Mouse (Mus musculus) CH12.LX (cell line): Measurements from ENCODE around the gene Dapk2. TPM values are rescaled to one million over a fixed set of nuclear protein-coding genes. Genes with fewer than 3 reads are reported as not detected.

Source experiments
- DNase-seq: peaks from one replicate; pipeline ENCODE4 v3.0.0-alpha.2; 2013; ENCODE audit errors: extremely low read depth
- H3K27ac ChIP-seq: 2 replicates; pipeline ENCODE4 v1.5.1; 2012; ENCODE audit warnings: low read depth, mild to moderate bottlenecking, control low read depth, moderate library complexity; ENCODE audit not compliant: insufficient read depth
- H3K27me3 ChIP-seq: replicated peaks from 2 replicates; pipeline ENCODE3; 2012; ENCODE audit warnings: inconsistent platforms
- H3K36me3 ChIP-seq, 2 experiments: replicated peaks in 1 of 2; 2 replicates each; pipeline versions ENCODE3 to v1.6.1; 2012; ENCODE audit warnings: inconsistent platforms in 1 of 2, low read length in 1 of 2, mild to moderate bottlenecking in 1 of 2, mixed read lengths in 1 of 2, moderate library complexity in 1 of 2; ENCODE audit not compliant: control insufficient read depth in 1 of 2, insufficient read depth in 1 of 2
- H3K4me1 ChIP-seq, 2 experiments: 2 replicates each; pipeline ENCODE4 v1.6.1; 2012; ENCODE audit warnings: inconsistent platforms in 1 of 2, moderate library complexity in 1 of 2; ENCODE audit not compliant: insufficient read depth in 2 of 2, control insufficient read depth in 1 of 2
- H3K4me2 ChIP-seq: 2 replicates; pipeline ENCODE4 v1.6.1; 2012; ENCODE audit warnings: low read depth, mild to moderate bottlenecking, control low read depth; ENCODE audit not compliant: poor library complexity, insufficient read depth, severe bottlenecking
- H3K4me3 ChIP-seq, 3 experiments: fragments of 150-350 bp in 1 of 3; sonication (generic) in 1 of 3; replicated peaks in 1 of 3; 2 replicates each; pipeline versions ENCODE3 to v1.5.1; 2011 to 2012; ENCODE audit warnings: low read depth in 2 of 3, low read length in 2 of 3, mild to moderate bottlenecking in 2 of 3, moderate library complexity in 2 of 3, control low read depth in 1 of 3, improper control_type of control experiment in 1 of 3, inconsistent platforms in 1 of 3, mixed read lengths in 1 of 3; ENCODE audit not compliant: poor library complexity in 1 of 3
- H3K79me2 ChIP-seq: replicated peaks from 2 replicates; pipeline ENCODE4 v1.6.1; 2012; ENCODE audit warnings: mild to moderate bottlenecking, moderate library complexity; ENCODE audit not compliant: control insufficient read depth, poor library complexity, insufficient read depth, severe bottlenecking; ENCODE audit errors: extremely low read depth
- H3K9ac ChIP-seq: 2 replicates; pipeline ENCODE4 v1.6.1; 2012; ENCODE audit warnings: low read depth, mild to moderate bottlenecking, control low read depth, moderate library complexity; ENCODE audit not compliant: insufficient read depth
- H3K9me3 ChIP-seq: replicated peaks from 2 replicates; pipeline ENCODE3; 2012; ENCODE audit warnings: low read length, inconsistent platforms, mixed read lengths
- BHLHE40 ChIP-seq: IDR thresholded peaks from 2 replicates; pipeline ENCODE4 v1.6.1; 2011; ENCODE audit warnings: mild to moderate bottlenecking, low read depth, low read length, improper control_type of control experiment
- CHD1 ChIP-seq: IDR thresholded peaks from 2 replicates; pipeline ENCODE4 v1.6.1; 2012; ENCODE audit warnings: low read depth, low read length, improper control_type of control experiment, inconsistent platforms
- CHD2 ChIP-seq: IDR thresholded peaks from 2 replicates; pipeline ENCODE4 v1.6.1; 2011; ENCODE audit warnings: low read length, improper control_type of control experiment
- CTCF ChIP-seq, 2 experiments: IDR thresholded peaks in 1 of 2; conservative IDR thresholded peaks in 1 of 2; 2 replicates each; pipeline ENCODE4 v1.5.1; 2011 to 2012; ENCODE audit warnings: low read depth in 2 of 2, low read length in 2 of 2, improper control_type of control experiment in 1 of 2, inconsistent platforms in 1 of 2, mild to moderate bottlenecking in 1 of 2, moderate library complexity in 1 of 2
- E2F4 ChIP-seq: IDR thresholded peaks from 2 replicates; pipeline ENCODE4 v1.6.1; 2011; ENCODE audit warnings: low read depth, low read length, improper control_type of control experiment; ENCODE audit not compliant: insufficient replicate concordance
- ELF1 ChIP-seq: IDR thresholded peaks from 2 replicates; pipeline ENCODE4 v1.6.1; 2014; ENCODE audit warnings: low read depth, mild to moderate bottlenecking, inconsistent platforms, low read length, improper control_type of control experiment
- EP300 ChIP-seq: IDR thresholded peaks from 2 replicates; pipeline ENCODE4 v1.6.1; 2011; ENCODE audit warnings: low read length, improper control_type of control experiment
- ETS1 ChIP-seq: conservative IDR thresholded peaks from 2 replicates; pipeline ENCODE4 v1.6.1; 2012; ENCODE audit warnings: low read depth, mild to moderate bottlenecking, inconsistent platforms, low read length, improper control_type of control experiment, moderate library complexity
- GABPA ChIP-seq: IDR thresholded peaks from 2 replicates; pipeline ENCODE4 v1.6.1; 2012; ENCODE audit warnings: low read depth, low read length, improper control_type of control experiment, inconsistent platforms; ENCODE audit not compliant: insufficient replicate concordance
- HCFC1 ChIP-seq: IDR thresholded peaks from 2 replicates; pipeline ENCODE4 v1.6.1; 2012; ENCODE audit warnings: low read depth, mild to moderate bottlenecking, inconsistent platforms, low read length, improper control_type of control experiment
- IRF4 ChIP-seq: IDR thresholded peaks from 2 replicates; pipeline ENCODE4 v1.6.1; 2014; ENCODE audit warnings: low read depth, mild to moderate bottlenecking, inconsistent platforms, low read length, improper control_type of control experiment
- JUN ChIP-seq: IDR thresholded peaks from 2 replicates; pipeline ENCODE4 v1.6.1; 2011; ENCODE audit warnings: low read depth, mild to moderate bottlenecking, low read length, improper control_type of control experiment, moderate library complexity; ENCODE audit not compliant: insufficient read depth
- JUND ChIP-seq: conservative IDR thresholded peaks from 2 replicates; pipeline ENCODE4 v1.6.1; 2011; ENCODE audit warnings: low read depth, low read length, improper control_type of control experiment
- KAT2A ChIP-seq: IDR thresholded peaks from 2 replicates; pipeline ENCODE4 v1.6.1; 2012; ENCODE audit warnings: low read length, improper control_type of control experiment, inconsistent platforms; ENCODE audit not compliant: insufficient replicate concordance
- MAFK ChIP-seq: IDR thresholded peaks from 2 replicates; pipeline ENCODE4 v1.6.1; 2011; ENCODE audit warnings: low read length, improper control_type of control experiment; ENCODE audit not compliant: insufficient replicate concordance
- MAX ChIP-seq: IDR thresholded peaks from 2 replicates; pipeline ENCODE4 v1.6.1; 2011; ENCODE audit warnings: low read length, improper control_type of control experiment
- MAZ ChIP-seq: IDR thresholded peaks from 2 replicates; pipeline ENCODE4 v1.6.1; 2012; ENCODE audit warnings: low read depth, mild to moderate bottlenecking, inconsistent platforms, low read length, improper control_type of control experiment, moderate library complexity
- MEF2A ChIP-seq: IDR thresholded peaks from 2 replicates; pipeline ENCODE4 v1.6.1; 2014; ENCODE audit warnings: low read depth, mild to moderate bottlenecking, inconsistent platforms, low read length, improper control_type of control experiment, borderline replicate concordance
- MXI1 ChIP-seq: IDR thresholded peaks from 2 replicates; pipeline ENCODE4 v1.6.1; 2011; ENCODE audit warnings: mild to moderate bottlenecking, low read depth, low read length, improper control_type of control experiment
- MYC ChIP-seq: IDR thresholded peaks from 2 replicates; pipeline ENCODE4 v1.6.1; 2011; ENCODE audit warnings: low read depth, mild to moderate bottlenecking, improper control_type of control experiment, low read length
- NELFE ChIP-seq: IDR thresholded peaks from 2 replicates; pipeline ENCODE4 v1.6.1; 2011; ENCODE audit warnings: low read depth, low read length, improper control_type of control experiment
- NRF1 ChIP-seq: IDR thresholded peaks from 2 replicates; pipeline ENCODE4 v1.6.1; 2014; ENCODE audit warnings: low read depth, mild to moderate bottlenecking, inconsistent platforms, low read length, improper control_type of control experiment, moderate library complexity
- PAX5 ChIP-seq: IDR thresholded peaks from 2 replicates; pipeline ENCODE4 v1.6.1; 2012; ENCODE audit warnings: low read length, inconsistent platforms, mixed read lengths
- POLR2A ChIP-seq: IDR thresholded peaks from 2 replicates; pipeline ENCODE4 v1.6.1; 2011; ENCODE audit warnings: low read depth, mild to moderate bottlenecking, improper control_type of control experiment, low read length
- POLR2AphosphoS2 ChIP-seq: IDR thresholded peaks from 2 replicates; pipeline ENCODE4 v1.6.1; 2011; ENCODE audit warnings: low read depth, low read length, improper control_type of control experiment
- RAD21 ChIP-seq: IDR thresholded peaks from 2 replicates; pipeline ENCODE4 v1.6.1; 2011; ENCODE audit warnings: low read depth, mild to moderate bottlenecking, low read length, improper control_type of control experiment, moderate library complexity
- RCOR1 ChIP-seq: conservative IDR thresholded peaks from 2 replicates; pipeline ENCODE4 v1.6.1; 2012; ENCODE audit warnings: low read depth, mild to moderate bottlenecking, inconsistent platforms, low read length, improper control_type of control experiment
- SIN3A ChIP-seq: IDR thresholded peaks from 2 replicates; pipeline ENCODE4 v1.6.1; 2012; ENCODE audit warnings: low read length, improper control_type of control experiment, inconsistent platforms
- SMC3 ChIP-seq: IDR thresholded peaks from 2 replicates; pipeline ENCODE4 v1.6.1; 2011; ENCODE audit warnings: low read depth, low read length, improper control_type of control experiment
- TBP ChIP-seq: conservative IDR thresholded peaks from 2 replicates; pipeline ENCODE4 v1.6.1; 2011; ENCODE audit warnings: low read depth, low read length, improper control_type of control experiment
- TCF12 ChIP-seq: IDR thresholded peaks from 2 replicates; pipeline ENCODE4 v1.6.1; 2014; ENCODE audit warnings: low read depth, mild to moderate bottlenecking, inconsistent platforms, low read length, improper control_type of control experiment
- UBTF ChIP-seq: IDR thresholded peaks from 2 replicates; pipeline ENCODE4 v1.6.1; 2012; ENCODE audit warnings: low read depth, mild to moderate bottlenecking, inconsistent platforms, low read length, improper control_type of control experiment, moderate library complexity
- USF1 ChIP-seq: IDR thresholded peaks from 2 replicates; pipeline ENCODE4 v1.6.1; 2014; ENCODE audit warnings: low read depth, mild to moderate bottlenecking, inconsistent platforms, low read length, improper control_type of control experiment
- USF2 ChIP-seq: conservative IDR thresholded peaks from 2 replicates; pipeline ENCODE4 v1.6.1; 2011; ENCODE audit warnings: low read depth, low read length, improper control_type of control experiment
- ZC3H11A ChIP-seq: IDR thresholded peaks from 2 replicates; pipeline ENCODE4 v1.6.1; 2012; ENCODE audit warnings: low read depth, mild to moderate bottlenecking, inconsistent platforms, low read length, improper control_type of control experiment
- ZKSCAN1 ChIP-seq: IDR thresholded peaks from 2 replicates; pipeline ENCODE4 v1.6.1; 2012; ENCODE audit warnings: low read depth, inconsistent platforms, low read length, improper control_type of control experiment, borderline replicate concordance
- ZMIZ1 ChIP-seq: IDR thresholded peaks from 2 replicates; pipeline ENCODE4 v1.6.1; 2012; ENCODE audit warnings: low read depth, mild to moderate bottlenecking, inconsistent platforms, low read length, improper control_type of control experiment
- ZNF384 ChIP-seq: IDR thresholded peaks from 2 replicates; pipeline ENCODE4 v1.6.1; 2012; ENCODE audit warnings: low read depth, low read length, improper control_type of control experiment, inconsistent platforms
- dilution Hi-C: fragments of 300-500 bp; cut with MboI; formaldehyde crosslinking; loops from 2 replicates; pipeline ENCODE4 v1.14.3; 2020; ENCODE audit warnings: low sequenced_read_pairs; ENCODE audit not compliant: extremely low pct_unique_long_range_greater_than_20kb, extremely low pct_ligation_motif_present
- in situ Hi-C: fragments of 300-500 bp; cut with MboI; formaldehyde crosslinking; loops from 3 replicates; pipeline ENCODE4 v1.14.3; 2019; ENCODE audit warnings: low sequenced_read_pairs, low pct_ligation_motif_present, low pct_unique_long_range_greater_than_20kb, mixed read lengths
- polyA plus RNA-seq: library from polyadenylated mRNA; unstranded; fragments of >175 nt; gene quantifications from 2 replicates; pipeline ENCODE4 v1.2.1, GENCODE M21; 2012; ENCODE audit warnings: low read depth; ENCODE audit not compliant: insufficient read length
- total RNA-seq, 2 experiments: library from RNA; depleted of rRNA; stranded (reverse); fragments of 300-350 nt in 1 of 2; fragments of >200 nt in 1 of 2; gene quantifications; 2 replicates each; pipeline ENCODE4 v1.2.3; 2012 to 2014

Gene Dapk2
- total and polyA plus RNA-seq, 3 experiments = 25.2 to 60.3 (median 39.0) TPM

GRCm38 (mm10) chr9:66279647-66280046 lies 121.6 kb downstream of the Dapk2 start (continued):
- TF ChIP-seq ZNF384 = no peak
- no peak for TF ChIP-seq JUND
- TF ChIP-seq MYC = 0 out of 2 replicates have a peak, but pooled peaks have one; percentile 23

- H3K27ac ChIP-seq = peak overlapping the region; percentile 99
- in situ Hi-C loops = loop anchor here (10.0 to 25.0 kb wide), 3 partner anchors 126 to 332 kb away; partner anchors contain the start of gene Dapk2
- dilution Hi-C loops = no loop called here
- H3K9me3 ChIP-seq = no peaks in the 10 kb centered on the region
- no peaks in the 10 kb centered on the region for H3K27me3 ChIP-seq
- peaks cover 47 to 86% of the 10 kb centered on the region in 2 experiments for H3K4me1 ChIP-seq
- TF ChIP-seq HCFC1 (peak; percentile 49; the same call in 1 of the 2 replicates), CTCF (conservative IDR thresholded peaks at IDR 0.05 in 1 of 2, IDR thresholded peaks at IDR 0.05 in 1 of 2; ENCODE audit: low read depth in 2 of 2, low read length in 2 of 2) (no peak), ETS1 (peak; percentile 97), E2F4 (no peak), TCF12 (peak; percentile 99), SIN3A (peak; percentile 76), GABPA (no peak), USF1 (no peak), ZC3H11A (no peak), CHD1 (no peak), NRF1 (no peak), MYC (peak; percentile 94), MAZ (peak; percentile 93), USF2 (no peak), JUND (peak; percentile 76), UBTF (no peak), RCOR1 (peak; percentile 91), ELF1 (peak; percentile 74), ZNF384 (no peak), POLR2AphosphoS2 (no peak), MXI1 (peak; percentile 64), EP300 (peak; percentile 99), CHD2 (peak; percentile 96), KAT2A (no peak), PAX5 (no peak), JUN (peak; percentile 83), BHLHE40 (peak; percentile 91), NELFE (peak; percentile 53; the same call in 1 of the 2 replicates), IRF4 (peak; percentile 98), MAFK (peak; percentile 80), TBP (peak; percentile 77), POLR2A (peak; percentile 65), MEF2A (peak; percentile 93), ZMIZ1 (peak; percentile 65; the same call in 1 of the 2 replicates), RAD21 (no peak; the same call in none of the 2 replicates), SMC3 (peak; percentile 27), MAX (peak; percentile 93), ZKSCAN1 (no peak)
- TF ChIP-seq, all 38 proteins: peak for 23
- DNase-seq = peak; percentile 94
- H3K9ac ChIP-seq = peak overlapping the region; percentile 58
- H3K36me3 ChIP-seq = no peaks in the 10 kb centered on the region
- H3K4me2 ChIP-seq = peak overlapping the region; percentile 67
- no peaks in the 10 kb centered on the region for H3K79me2 ChIP-seq
- peak overlapping the region in 1 of 3 experiments; percentile 13 for H3K4me3 ChIP-seq
Observed at GRCm38 (mm10) chr9:66280496-66280895, 122.5 kb downstream of the Dapk2 start.
